Mouse (Mus musculus): ENCODE data around the gene Dnmt3a. TPM values are rescaled to one million over a fixed set of nuclear protein-coding genes. Genes with fewer than 3 reads are reported as not detected.

Dnmt3a gene
- polyA plus RNA-seq, 1 experiment from 2014 or later, result 53.8 TPM

GRCm38 (mm10) chr12:3791732-3792131 is 14.1 kb upstream of the Dnmt3a start:
- WGBS, result under 1% methylated on average over 22 of the region's 22 CpGs
- Histone ChIP-seq H3K9ac (ENCODE audit: low read depth, low read length) (peak overlapping the region; percentile 69), H3K4me2 (ENCODE audit: low read depth, low read length) (peak overlapping the region; percentile 75), H3K9me3 (ENCODE audit: control insufficient read depth, low read length) (no peaks in the 10 kb centered on the region), H3K27ac (ENCODE audit: low read length) (no peak overlapping the region; the same call in 1 of the 2 replicates), H3K36me3 (ENCODE audit: control insufficient read depth, insufficient read depth, low read length) (no peaks in the 10 kb centered on the region), H3K4me1 (ENCODE audit: control insufficient read depth, insufficient read depth, low read length) (peaks cover 36% of the 10 kb centered on the region), H3K27me3 (replicated peaks; ENCODE audit: control insufficient read depth, insufficient read depth, low read length) (no peaks in the 10 kb centered on the region), H3K4me3 (ENCODE audit: low read length) (peak overlapping the region; percentile 47)
- peak; percentile 89 for ATAC-seq

DNA sequence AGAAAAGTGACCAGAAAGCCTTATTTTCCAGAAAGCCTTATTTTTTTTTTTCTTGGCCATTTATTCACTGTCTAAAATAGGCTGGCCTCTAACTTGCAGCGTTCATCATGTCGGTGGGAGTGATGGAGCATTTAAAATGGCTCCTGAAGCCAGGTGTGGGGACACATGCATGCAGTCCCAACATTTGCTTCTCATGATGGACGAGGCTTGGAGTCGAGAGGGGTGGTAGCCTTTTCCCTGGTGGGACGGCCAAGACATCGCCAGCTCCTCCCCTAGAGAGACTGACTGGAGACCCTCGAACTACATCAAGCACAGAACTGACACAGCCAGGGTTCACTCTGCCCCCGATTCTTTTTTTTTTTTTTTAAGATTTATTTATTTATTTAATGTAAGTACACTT is 13.6 kb upstream of the Dnmt3a start:
- Histone ChIP-seq H3K27ac (ENCODE audit: low read length) (no peak overlapping the region; the same call in 1 of the 2 replicates), H3K27me3 (replicated peaks; ENCODE audit: control insufficient read depth, insufficient read depth, low read length) (no peaks in the 10 kb centered on the region), H3K4me2 (ENCODE audit: low read depth, low read length) (peak overlapping the region; percentile 75), H3K4me3 (ENCODE audit: low read length) (peak overlapping the region; percentile 47), H3K9ac (ENCODE audit: low read depth, low read length) (peak overlapping the region; percentile 69), H3K9me3 (ENCODE audit: control insufficient read depth, low read length) (no peaks in the 10 kb centered on the region), H3K4me1 (ENCODE audit: control insufficient read depth, insufficient read depth, low read length) (peaks cover 30% of the 10 kb centered on the region), H3K36me3 (ENCODE audit: control insufficient read depth, insufficient read depth, low read length) (no peaks in the 10 kb centered on the region)
- ATAC-seq, result no peak
- WGBS, result 22% methylated on average over 8 of the region's 8 CpGs

DNA sequence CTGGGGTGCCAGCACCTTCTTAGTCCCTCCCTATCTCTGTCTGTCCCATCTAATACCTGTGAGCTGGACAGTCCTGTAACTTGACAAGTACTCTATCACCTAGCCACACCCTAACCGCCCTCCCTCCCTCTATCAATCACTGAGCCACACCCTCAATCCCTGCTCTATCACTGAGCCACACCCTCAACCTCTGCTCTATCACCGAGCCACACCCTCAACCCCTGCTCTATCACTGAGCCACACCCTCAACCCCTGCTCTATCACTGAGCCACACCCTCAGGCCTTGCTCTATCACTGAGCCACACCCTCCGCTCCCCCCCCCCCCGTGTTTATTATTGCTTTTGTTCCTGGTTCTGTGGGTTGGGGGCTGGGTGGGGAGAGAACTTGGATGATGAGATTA is 10.2 kb upstream of the Dnmt3a start:
- Histone ChIP-seq H3K36me3 (ENCODE audit: control insufficient read depth, insufficient read depth, low read length) (no peaks in the 10 kb centered on the region), H3K9ac (ENCODE audit: low read depth, low read length) (no peak overlapping the region), H3K4me1 (ENCODE audit: control insufficient read depth, insufficient read depth, low read length) (peaks cover 10% of the 10 kb centered on the region; the same call in 1 of the 2 replicates), H3K27ac (ENCODE audit: low read length) (no peak overlapping the region), H3K4me3 (ENCODE audit: low read length) (no peak overlapping the region), H3K9me3 (ENCODE audit: control insufficient read depth, low read length) (no peaks in the 10 kb centered on the region), H3K4me2 (ENCODE audit: low read depth, low read length) (no peak overlapping the region), H3K27me3 (replicated peaks; ENCODE audit: control insufficient read depth, insufficient read depth, low read length) (no peaks in the 10 kb centered on the region)
- 22% methylated on average over 4 of the region's 4 CpGs for WGBS
- ATAC-seq, result no peak

DNA sequence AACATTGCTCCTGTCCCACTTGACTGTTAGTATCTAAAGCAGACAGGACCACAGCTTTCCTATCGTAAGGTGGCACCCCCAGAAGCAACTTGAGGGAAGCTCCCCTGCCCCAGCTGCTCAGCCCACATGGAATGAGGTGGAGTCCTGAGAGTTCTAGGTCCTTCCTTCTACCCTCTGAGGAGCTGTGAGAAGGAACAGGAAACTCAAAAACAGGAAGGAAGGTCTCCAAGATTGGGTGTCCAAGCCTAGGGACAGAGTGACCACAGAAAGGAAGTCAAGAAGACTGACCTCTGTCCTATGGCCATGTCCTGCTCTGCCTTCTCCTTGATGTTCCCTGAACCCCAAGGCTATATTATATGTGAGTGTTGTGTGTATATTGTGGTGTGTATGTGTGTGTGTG is 6.3 kb upstream of the Dnmt3a start:
- no peak overlapping the region for H3K4me3 ChIP-seq (ENCODE audit: low read length)
- 91% methylated on average over 1 of the region's 1 CpGs for WGBS
- H3K9ac ChIP-seq (ENCODE audit: low read depth, low read length), result no peak overlapping the region
- no peaks in the 10 kb centered on the region for H3K36me3 ChIP-seq (ENCODE audit: control insufficient read depth, insufficient read depth, low read length)
- H3K27me3 ChIP-seq (replicated peaks; ENCODE audit: control insufficient read depth, insufficient read depth, low read length), result no peaks in the 10 kb centered on the region
- no peak overlapping the region for H3K4me2 ChIP-seq (ENCODE audit: low read depth, low read length)
- H3K27ac ChIP-seq (ENCODE audit: low read length), result no peak overlapping the region
- ATAC-seq, result no peak
- H3K4me1 ChIP-seq (ENCODE audit: control insufficient read depth, insufficient read depth, low read length), result no peaks in the 10 kb centered on the region
- H3K9me3 ChIP-seq (ENCODE audit: control insufficient read depth, low read length), result no peaks in the 10 kb centered on the region

DNA sequence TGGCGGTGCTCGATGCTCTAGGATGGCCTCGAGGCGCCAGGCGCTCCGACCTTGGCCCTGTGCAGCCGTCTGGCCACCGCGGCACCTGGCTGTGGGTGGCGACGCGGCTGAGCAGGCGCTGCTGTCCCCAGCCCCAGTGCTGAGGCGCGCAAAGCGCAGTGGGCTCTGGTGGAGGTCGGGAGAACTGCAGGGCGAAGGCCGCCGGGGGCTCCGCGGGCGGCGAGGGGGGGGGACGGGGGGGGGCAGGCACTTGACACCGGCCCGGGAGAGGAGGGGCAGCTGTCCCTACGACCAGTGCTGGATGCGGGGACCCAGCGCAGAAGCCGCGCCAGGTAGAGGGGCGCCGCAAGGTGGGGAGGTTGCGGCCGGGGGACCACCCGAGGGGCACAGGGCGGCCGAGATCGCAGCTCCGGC is 471 bp downstream of the Dnmt3a start:
- Histone ChIP-seq H3K4me2 (ENCODE audit: low read depth, low read length) (peak overlapping the region; percentile 81), H3K36me3 (ENCODE audit: control insufficient read depth, insufficient read depth, low read length) (no peaks in the 10 kb centered on the region), H3K4me1 (ENCODE audit: control insufficient read depth, insufficient read depth, low read length) (peaks cover 36% of the 10 kb centered on the region), H3K9ac (ENCODE audit: low read depth, low read length) (peak overlapping the region; percentile 93), H3K27me3 (replicated peaks; ENCODE audit: control insufficient read depth, insufficient read depth, low read length) (no peaks in the 10 kb centered on the region), H3K4me3 (ENCODE audit: low read length) (peak overlapping the region; percentile 84), H3K9me3 (ENCODE audit: control insufficient read depth, low read length) (no peaks in the 10 kb centered on the region), H3K27ac (ENCODE audit: low read length) (peak overlapping the region; percentile 97)
- peak; percentile 83 for ATAC-seq
- WGBS, result under 1% methylated on average over 30 of the region's 41 CpGs

GRCm38 (mm10) chr12:3806703-3807547 is 1.1 kb downstream of the Dnmt3a start:
- peak overlapping the region; percentile 93 for H3K9ac ChIP-seq (ENCODE audit: low read depth, low read length)
- peak overlapping the region; percentile 97 for H3K27ac ChIP-seq (ENCODE audit: low read length)
- H3K9me3 ChIP-seq (ENCODE audit: control insufficient read depth, low read length), result no peaks in the 10 kb centered on the region
- peak; percentile 49 for ATAC-seq
- peak overlapping the region; percentile 84 for H3K4me3 ChIP-seq (ENCODE audit: low read length)
- no peaks in the 10 kb centered on the region for H3K27me3 ChIP-seq (replicated peaks; ENCODE audit: control insufficient read depth, insufficient read depth, low read length)
- WGBS, result under 1% methylated on average over 97 of the region's 141 CpGs
- peak overlapping the region; percentile 81 for H3K4me2 ChIP-seq (ENCODE audit: low read depth, low read length)
- H3K36me3 ChIP-seq (ENCODE audit: control insufficient read depth, insufficient read depth, low read length), result no peaks in the 10 kb centered on the region
- peaks cover 42% of the 10 kb centered on the region for H3K4me1 ChIP-seq (ENCODE audit: control insufficient read depth, insufficient read depth, low read length)

DNA sequence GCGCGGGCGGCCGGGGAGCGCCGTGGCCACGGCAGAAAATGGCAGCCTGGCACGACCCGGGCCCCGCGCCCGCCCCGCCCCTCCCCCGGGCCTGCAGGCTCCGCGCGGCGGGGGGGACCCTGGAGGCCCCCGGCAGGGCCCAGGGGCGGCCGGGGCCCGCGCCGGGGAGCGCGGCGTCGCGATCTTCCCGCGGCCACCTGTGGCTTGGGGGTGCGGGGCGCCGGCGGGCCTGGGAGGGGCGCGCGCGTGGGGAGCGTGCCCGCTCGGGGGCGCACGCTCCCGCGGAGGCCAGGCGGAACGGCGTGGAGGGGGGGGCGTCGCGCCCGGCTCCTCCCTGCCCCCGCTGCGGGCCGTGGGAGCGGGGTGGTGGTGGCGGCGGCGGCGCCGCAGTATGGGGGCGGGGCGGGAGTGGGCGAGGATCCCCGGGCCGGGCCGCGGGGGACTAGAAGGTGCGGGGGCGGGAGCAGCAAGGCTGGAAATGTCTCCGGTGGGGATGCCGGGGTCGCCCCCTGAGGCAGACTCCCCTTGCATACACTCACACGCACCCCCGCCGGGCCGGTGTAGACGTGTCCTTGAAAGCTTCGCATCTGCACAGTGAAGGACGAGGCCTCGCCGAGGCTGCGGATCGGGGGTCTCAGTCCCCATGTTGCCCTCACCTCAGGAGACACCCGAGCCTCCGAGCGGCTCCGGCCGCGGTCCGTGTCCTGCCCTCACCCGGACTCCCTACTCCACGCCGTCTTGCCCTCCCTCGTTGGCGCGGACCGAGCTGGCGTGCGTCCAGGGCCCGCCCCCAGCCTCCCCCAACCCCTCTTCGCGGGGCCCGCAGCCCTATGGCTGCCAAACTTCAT is 2.0 kb downstream of the Dnmt3a start:
- peak overlapping the region; percentile 81 for H3K4me2 ChIP-seq (ENCODE audit: low read depth, low read length)
- peaks cover 42% of the 10 kb centered on the region for H3K4me1 ChIP-seq (ENCODE audit: control insufficient read depth, insufficient read depth, low read length)
- H3K9me3 ChIP-seq (ENCODE audit: control insufficient read depth, low read length), result no peaks in the 10 kb centered on the region
- peak overlapping the region; percentile 93 for H3K9ac ChIP-seq (ENCODE audit: low read depth, low read length)
- no peaks in the 10 kb centered on the region for H3K27me3 ChIP-seq (replicated peaks; ENCODE audit: control insufficient read depth, insufficient read depth, low read length)
- H3K4me3 ChIP-seq (ENCODE audit: low read length), result peak overlapping the region; percentile 84
- peak overlapping the region; percentile 97 for H3K27ac ChIP-seq (ENCODE audit: low read length)
- ATAC-seq, result peak; percentile 43
- no peaks in the 10 kb centered on the region for H3K36me3 ChIP-seq (ENCODE audit: control insufficient read depth, insufficient read depth, low read length)
- under 1% methylated on average over 75 of the region's 105 CpGs for WGBS

GRCm38 (mm10) chr12:3808396-3808981 is 2.7 kb downstream of the Dnmt3a start:
- peaks cover 45% of the 10 kb centered on the region for H3K4me1 ChIP-seq (ENCODE audit: control insufficient read depth, insufficient read depth, low read length)
- H3K4me2 ChIP-seq (ENCODE audit: low read depth, low read length), result peak overlapping the region; percentile 81
- 6% methylated on average over 10 of the region's 10 CpGs for WGBS

More at GRCm38 (mm10) chr12:3808396-3808981, 2.7 kb downstream of the Dnmt3a start:
- ATAC-seq, result peak; percentile 54
- H3K4me3 ChIP-seq (ENCODE audit: low read length), result peak overlapping the region; percentile 84
- peak overlapping the region; percentile 97 for H3K27ac ChIP-seq (ENCODE audit: low read length)
- H3K36me3 ChIP-seq (ENCODE audit: control insufficient read depth, insufficient read depth, low read length), result no peaks in the 10 kb centered on the region
- H3K27me3 ChIP-seq (replicated peaks; ENCODE audit: control insufficient read depth, insufficient read depth, low read length), result no peaks in the 10 kb centered on the region
- H3K9me3 ChIP-seq (ENCODE audit: control insufficient read depth, low read length), result no peaks in the 10 kb centered on the region
- peak overlapping the region; percentile 93 for H3K9ac ChIP-seq (ENCODE audit: low read depth, low read length)
